Mouse (Mus musculus): ENCODE measurements around the gene Pfdn5. TPM values are rescaled to one million over a fixed set of nuclear protein-coding genes. Genes with fewer than 3 reads are reported as not detected.
A peak's percentile ranks its signal among the peaks of the same experiment; 100 is the strongest.

Pfdn5 gene
- total RNA-seq (2014; fragmentation: Nextera tagmentation) (210 and 293 TPM in 2 replicates), total RNA-seq (2017) (214 and 318 TPM in 2 replicates)

DNA sequence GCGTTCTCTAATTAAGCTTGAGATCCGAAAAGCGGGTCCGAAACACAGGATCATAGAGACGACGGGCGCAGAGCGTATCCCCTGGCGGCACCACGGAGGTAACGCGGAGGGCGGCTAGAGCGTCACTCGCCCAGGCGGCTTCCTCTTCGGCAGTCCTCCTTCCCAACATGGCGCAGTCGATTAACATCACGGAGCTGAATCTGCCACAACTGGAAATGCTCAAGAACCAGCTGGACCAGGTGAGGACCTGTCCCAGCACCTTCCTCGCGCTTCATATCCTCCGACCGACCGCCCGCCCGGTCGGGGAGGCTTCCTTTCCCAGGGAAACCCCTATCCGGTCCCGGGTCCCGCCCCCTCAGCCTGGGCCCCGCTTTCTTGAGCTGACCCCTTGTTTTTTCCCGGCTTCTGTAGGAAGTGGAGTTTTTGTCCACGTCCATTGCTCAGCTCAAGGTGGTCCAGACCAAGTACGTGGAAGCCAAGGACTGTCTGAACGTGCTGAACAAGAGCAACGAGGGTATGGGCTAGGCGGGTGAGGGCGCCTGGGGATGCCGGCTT is at the start of gene Pfdn5:
Pfdn5 (plus strand) TSS at position 95 of the 555 bp plus-strand sequence.
- peak; percentile 98 for ATAC-seq (replicated peaks; ENCODE audit: low FRiP score, low TSS enrichment, poor library complexity, severe bottlenecking)

- ATAC-seq (replicated peaks; ENCODE audit: low FRiP score, low TSS enrichment, poor library complexity, severe bottlenecking), result no peak
Measured at GRCm38 (mm10) chr15:102278726-102279091, 47.2 kb upstream of the Pfdn5 start.

GRCm38 (mm10) chr15:102279092-102279782 is 46.7 kb upstream of the Pfdn5 start, which contains the start of gene Mfsd5:
Mfsd5 (plus strand) TSS chr15:102279454.
- peak; percentile 88 for ATAC-seq (replicated peaks; ENCODE audit: low FRiP score, low TSS enrichment, poor library complexity, severe bottlenecking)

- peak; percentile 11; the same call in 1 of the 2 replicates for ATAC-seq (replicated peaks; ENCODE audit: low FRiP score, low TSS enrichment, poor library complexity, severe bottlenecking)
Measured at GRCm38 (mm10) chr15:102279783-102280520, 46.0 kb upstream of the Pfdn5 start.

DNA sequence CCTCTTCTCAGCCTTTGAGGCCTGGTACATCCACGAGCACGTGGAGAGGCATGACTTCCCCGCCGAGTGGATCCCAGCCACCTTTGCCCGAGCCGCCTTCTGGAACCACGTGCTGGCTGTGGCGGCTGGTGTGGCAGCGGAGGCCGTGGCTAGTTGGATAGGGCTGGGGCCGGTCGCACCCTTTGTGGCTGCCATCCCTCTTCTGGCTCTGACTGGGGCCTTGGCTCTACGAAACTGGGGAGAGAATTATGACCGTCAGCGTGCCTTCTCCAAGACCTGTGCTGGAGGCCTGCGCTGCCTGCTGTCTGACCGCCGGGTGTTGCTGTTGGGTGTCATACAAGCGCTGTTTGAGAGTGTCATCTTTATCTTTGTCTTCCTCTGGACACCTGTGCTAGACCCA is 45.3 kb upstream of the Pfdn5 start:
- no peak for ATAC-seq (replicated peaks; ENCODE audit: low FRiP score, low TSS enrichment, poor library complexity, severe bottlenecking)

GRCm38 (mm10) chr15:102282463-102283292 is 43.2 kb upstream of the Pfdn5 start:
- ATAC-seq (replicated peaks; ENCODE audit: low FRiP score, low TSS enrichment, poor library complexity, severe bottlenecking), result 0 out of 2 replicates have a peak, but pooled peaks have one; percentile 16

DNA sequence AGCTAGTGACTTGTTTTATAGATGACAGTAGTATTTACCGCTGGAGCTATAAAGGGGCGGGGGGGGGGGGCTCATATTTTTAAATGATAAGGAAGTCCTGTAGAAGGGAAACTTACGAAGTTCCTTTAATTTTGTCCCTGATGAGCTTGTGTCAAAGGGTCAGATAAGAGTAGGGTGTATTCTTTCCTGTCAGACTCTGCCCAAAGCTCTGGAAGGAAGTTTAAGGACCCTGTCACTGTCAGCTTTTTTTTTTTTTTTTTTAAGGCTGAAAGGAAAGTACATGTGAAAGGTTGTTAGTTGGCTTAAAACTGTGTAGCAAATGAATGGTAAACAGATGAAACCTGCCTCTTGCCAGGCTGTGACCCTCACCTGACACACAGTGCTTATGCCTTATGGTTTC is 42.3 kb upstream of the Pfdn5 start:
- no peak for ATAC-seq (replicated peaks; ENCODE audit: low FRiP score, low TSS enrichment, poor library complexity, severe bottlenecking)

GRCm38 (mm10) chr15:102287395-102287794 is 38.5 kb upstream of the Pfdn5 start:
- no peak for ATAC-seq (replicated peaks; ENCODE audit: low FRiP score, low TSS enrichment, poor library complexity, severe bottlenecking)

GRCm38 (mm10) chr15:102295633-102296367 is 30.1 kb upstream of the Pfdn5 start, which contains the start of gene Espl1:
Espl1 (plus strand) TSS chr15:102296266.
- ATAC-seq (replicated peaks; ENCODE audit: low FRiP score, low TSS enrichment, poor library complexity, severe bottlenecking), result peak; percentile 100

GRCm38 (mm10) chr15:102296368-102297006 is 29.4 kb upstream of the Pfdn5 start:
- no peak for ATAC-seq (replicated peaks; ENCODE audit: low FRiP score, low TSS enrichment, poor library complexity, severe bottlenecking)

DNA sequence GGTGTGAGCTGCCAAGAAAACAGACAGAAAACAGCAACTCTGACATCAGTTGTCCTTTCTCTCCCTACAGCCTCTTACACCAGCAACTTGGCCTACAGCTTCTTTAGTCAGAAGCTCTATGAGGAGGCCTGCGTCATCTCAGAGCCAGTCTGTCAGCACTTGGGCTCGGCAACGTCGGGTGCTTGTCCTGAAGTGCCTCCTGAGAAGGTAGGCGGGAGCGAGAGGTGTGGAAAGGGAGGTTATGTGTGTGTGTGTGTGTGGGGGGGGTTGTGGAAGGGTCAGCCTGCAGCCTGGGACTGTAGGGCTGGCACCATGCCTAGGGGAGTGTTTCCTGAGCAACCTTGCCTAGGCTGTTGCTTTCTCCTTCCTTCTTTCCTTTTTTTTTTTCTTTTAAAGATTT is 23.4 kb upstream of the Pfdn5 start:
- ATAC-seq (replicated peaks; ENCODE audit: low FRiP score, low TSS enrichment, poor library complexity, severe bottlenecking), result no peak

DNA sequence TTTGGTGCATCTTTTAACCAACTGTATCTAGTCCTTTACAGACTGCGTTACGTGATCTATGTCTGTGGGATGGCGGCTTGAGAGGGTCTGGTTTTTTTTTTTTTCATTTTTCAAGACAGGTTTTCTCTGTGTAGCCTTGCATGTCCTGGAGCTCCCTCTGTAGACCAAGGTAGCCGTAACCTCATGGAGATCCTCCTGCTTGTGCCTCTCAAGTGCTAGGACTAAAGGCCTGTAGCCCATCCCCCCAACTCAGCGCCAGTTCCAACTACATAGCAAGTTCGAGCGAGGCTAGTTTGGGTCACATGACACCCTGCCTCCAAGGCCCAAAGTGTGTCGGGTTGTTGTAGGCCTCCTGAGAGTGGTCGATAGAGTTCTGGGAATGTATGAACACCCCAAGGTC is 17.2 kb upstream of the Pfdn5 start:
- no peak for ATAC-seq (replicated peaks; ENCODE audit: low FRiP score, low TSS enrichment, poor library complexity, severe bottlenecking)

DNA sequence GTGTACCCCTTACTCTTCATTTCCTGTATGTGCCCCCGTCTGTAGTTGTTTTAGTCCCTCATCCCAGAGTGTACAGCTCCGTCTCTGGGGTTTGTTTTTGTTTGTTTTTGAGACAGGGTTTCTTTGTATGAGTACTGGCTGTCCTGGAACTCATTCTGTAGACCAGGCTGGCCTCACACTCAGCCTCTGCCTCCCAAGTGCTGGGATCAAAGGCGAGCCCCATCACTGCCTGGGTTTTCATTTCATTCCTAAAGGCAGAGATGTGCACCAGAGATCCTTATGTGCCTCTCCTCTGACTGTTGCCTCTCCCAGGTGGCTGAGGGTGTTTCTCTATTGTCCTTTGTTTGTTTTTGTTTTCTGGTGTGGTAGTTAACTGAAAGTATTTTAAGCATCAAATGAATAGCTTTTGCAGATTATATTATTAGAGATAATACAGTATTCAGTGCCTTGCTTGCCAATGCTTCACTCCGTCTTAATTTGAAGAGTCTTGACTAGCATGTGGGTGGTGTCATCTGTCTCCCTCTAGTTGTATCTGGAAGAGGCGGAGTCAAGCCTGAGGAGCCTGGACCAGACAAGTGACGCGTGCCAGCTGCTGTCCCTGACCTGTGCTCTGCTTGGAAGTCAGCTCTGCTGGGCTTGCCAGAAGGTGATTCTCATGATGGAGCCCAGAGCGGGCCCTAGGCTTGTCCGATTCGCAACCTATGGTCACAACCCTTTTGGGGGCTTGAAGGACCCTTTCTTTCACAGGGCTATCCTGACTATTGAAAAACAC is 15.7 kb upstream of the Pfdn5 start:
- no peak for ATAC-seq (replicated peaks; ENCODE audit: low FRiP score, low TSS enrichment, poor library complexity, severe bottlenecking)

GRCm38 (mm10) chr15:102311489-102311888 is 14.4 kb upstream of the Pfdn5 start:
- no peak for ATAC-seq (replicated peaks; ENCODE audit: low FRiP score, low TSS enrichment, poor library complexity, severe bottlenecking)

GRCm38 (mm10) chr15:102315292-102315691 is 10.6 kb upstream of the Pfdn5 start:
- ATAC-seq (replicated peaks; ENCODE audit: low FRiP score, low TSS enrichment, poor library complexity, severe bottlenecking), result no peak

- ATAC-seq (replicated peaks; ENCODE audit: low FRiP score, low TSS enrichment, poor library complexity, severe bottlenecking), result peak; percentile 71
Measured at GRCm38 (mm10) chr15:102316263-102316662, 9.7 kb upstream of the Pfdn5 start.

GRCm38 (mm10) chr15:102324654-102325473 is 1.1 kb upstream of the Pfdn5 start:
- ATAC-seq (replicated peaks; ENCODE audit: low FRiP score, low TSS enrichment, poor library complexity, severe bottlenecking), result no peak
